Mouse (Mus musculus) adipocyte (in vitro differentiated cells): ENCODE measurements at regions not wholly inside any gene's neighbourhood (a gene's known extent, or its start where the extent isn't known, plus 50 kb on each side); places are given as distances from the start of the nearest gene placed in this dataset.

Source experiments
- DNase-seq: peaks from one replicate; pipeline ENCODE4 v3.0.0-alpha.2; 2016; ENCODE audit warnings: low spot score

- no peak for DNase-seq
Measured at GRCm38 (mm10) chr14:36819826-36820225, 148.8 kb downstream of the Ccser2 start.

- DNase-seq: no peak
Measured at GRCm38 (mm10) chr14:36802418-36802817, 166.2 kb downstream of the Ccser2 start.

DNA sequence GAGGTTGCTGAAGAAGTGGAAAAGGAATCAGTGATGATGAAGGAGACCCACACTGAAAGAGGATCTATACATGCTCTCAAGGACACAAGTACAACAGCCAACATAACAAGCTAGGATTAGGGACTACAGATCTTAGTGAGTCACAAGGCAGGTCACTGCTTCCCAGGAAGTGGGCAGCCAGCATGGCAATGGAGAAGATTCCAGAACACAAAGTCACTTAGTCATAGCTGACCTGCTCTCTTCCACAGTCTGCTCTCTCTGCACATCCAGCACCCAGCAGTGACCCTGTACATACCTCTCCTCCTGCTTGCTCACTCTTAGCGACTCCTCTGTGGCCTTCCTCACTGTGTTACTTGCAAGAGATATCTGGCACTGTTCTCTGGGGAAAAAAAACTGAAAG is 168.8 kb downstream of the Ccser2 start:
- no peak for DNase-seq

- DNase-seq: no peak
Measured at GRCm38 (mm10) chr14:36781882-36782281, 186.7 kb downstream of the Ccser2 start.

- DNase-seq: peak; percentile 68
Measured at GRCm38 (mm10) chr14:36778956-36779355, 189.6 kb downstream of the Ccser2 start.

- DNase-seq: peak; percentile 4
Measured at GRCm38 (mm10) chr14:36774349-36774748, 194.2 kb downstream of the Ccser2 start.

DNA sequence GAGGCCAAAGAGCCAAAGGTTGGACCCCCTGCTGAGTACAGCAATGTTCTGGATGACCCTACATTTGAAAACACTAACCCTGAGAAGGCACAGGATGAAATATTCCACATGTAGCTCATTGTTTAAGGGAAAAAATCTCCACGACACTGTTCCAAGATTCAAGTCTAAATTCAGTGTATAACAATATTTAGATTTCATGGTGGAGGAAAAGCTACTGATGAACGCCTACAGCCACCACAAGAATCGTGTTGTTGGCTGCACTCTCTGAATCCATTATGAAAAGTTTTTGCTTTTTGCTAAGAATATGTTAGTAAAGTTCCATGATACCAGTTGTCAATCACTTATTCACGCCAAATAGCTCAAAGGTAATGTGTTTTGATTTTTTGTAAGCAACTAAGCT is 204.2 kb downstream of the Ccser2 start:
- DNase-seq: no peak

DNA sequence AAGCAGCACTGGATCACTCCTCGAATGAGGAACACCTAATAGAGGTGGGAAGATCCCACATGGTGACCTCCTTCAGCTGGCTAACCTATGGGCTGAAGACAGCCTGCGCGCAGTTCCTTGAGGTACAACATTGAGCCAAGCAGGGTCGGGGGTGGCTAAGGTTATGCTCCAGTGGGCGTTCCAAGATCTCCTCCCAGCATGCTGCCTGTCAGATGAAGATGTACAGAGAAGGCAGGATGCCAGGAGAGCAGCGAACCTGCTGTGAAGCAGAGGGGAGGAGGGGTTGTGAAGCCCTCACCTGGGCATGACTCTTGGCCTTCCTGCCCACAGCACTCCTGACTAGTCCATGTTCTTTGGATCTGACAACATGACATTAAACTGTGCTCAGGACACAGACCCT is 212.5 kb downstream of the Ccser2 start:
- no peak for DNase-seq

- DNase-seq: no peak
Measured at GRCm38 (mm10) chr14:36748130-36748883, 220.3 kb downstream of the Ccser2 start.

DNA sequence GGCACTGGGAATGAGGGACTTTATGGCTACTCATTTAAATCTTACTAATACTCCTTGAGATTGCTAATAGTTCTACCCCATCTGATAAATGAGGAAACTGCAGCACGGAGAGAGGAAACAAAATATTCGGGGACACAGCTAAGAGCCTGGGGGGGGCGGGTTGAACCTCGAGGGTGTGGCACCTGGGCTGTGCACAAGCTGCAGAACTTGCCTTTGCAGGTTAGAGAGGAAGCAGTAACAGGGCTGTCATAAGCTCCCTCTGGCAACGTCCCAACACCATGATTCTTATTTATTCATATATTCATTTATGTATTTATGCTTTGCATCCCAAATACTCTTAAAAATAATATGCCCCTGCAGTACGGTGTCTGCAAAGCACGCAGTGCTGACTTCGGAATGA is 237.5 kb downstream of the Ccser2 start:
- DNase-seq: no peak

- DNase-seq: no peak
Measured at GRCm38 (mm10) chr14:36726092-36726491, 242.5 kb downstream of the Ccser2 start.

DNA sequence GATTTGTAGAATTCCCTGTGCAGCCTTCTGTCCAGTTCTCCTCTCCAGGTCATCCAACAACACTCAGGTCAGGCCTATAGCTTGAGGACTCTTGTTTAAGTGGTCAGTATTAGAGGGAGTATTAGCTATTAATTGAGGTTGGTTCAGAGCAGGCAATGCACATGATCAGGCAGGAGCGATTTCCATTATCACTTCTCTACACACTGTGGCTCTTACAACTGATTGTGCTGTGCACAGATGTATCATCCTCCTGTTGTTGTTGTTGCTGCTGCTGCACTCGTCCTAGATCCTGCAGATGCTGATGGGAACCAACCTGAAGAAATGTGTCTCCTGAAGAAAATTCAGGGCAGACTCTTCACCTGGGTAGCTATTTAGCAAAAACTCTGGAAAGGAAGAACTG is 252.9 kb downstream of the Ccser2 start:
- no peak for DNase-seq

DNA sequence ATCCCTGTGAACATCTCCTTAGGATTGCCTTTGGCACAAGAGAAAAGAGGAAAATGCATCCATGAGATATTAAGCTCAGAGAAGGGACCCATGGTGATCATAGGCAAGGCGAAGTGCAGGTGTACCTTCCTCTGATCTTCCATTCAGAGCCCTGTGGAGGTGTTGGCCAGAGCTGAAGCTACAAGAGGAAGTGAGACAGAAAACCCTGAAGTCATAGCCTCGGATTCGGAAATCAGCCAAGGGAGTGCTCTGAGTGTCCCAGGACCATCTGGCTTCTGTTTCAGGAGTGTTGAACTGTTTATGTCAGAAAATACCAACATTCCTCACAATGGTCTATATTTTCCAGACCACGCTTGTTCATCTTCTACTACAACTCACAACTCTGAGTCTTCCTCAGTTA is 271.6 kb downstream of the Ccser2 start:
- DNase-seq: no peak

DNA sequence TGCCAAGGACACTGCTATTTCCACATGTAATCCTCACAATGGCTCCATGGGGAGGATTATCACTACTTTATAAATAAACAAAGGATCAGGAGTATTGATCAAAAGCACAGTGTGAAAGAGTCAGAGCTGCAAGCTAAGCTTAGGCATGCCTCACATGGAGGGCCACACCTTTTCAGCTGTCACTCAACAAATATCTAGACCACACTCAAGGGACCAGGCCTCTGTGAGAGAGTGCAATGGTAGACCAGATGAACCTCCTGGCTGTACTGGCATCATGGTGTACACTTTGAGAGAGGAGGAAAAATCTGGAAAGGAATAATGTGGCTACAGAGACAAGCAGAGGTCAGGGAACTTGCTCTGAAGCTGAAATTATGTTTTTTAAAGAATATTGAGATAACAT is 276.6 kb downstream of the Ccser2 start:
- no peak for DNase-seq

GRCm38 (mm10) chr14:36691018-36691417 is 277.6 kb downstream of the Ccser2 start:
- DNase-seq: no peak

GRCm38 (mm10) chr14:36658678-36659263 is 309.8 kb downstream of the Ccser2 start:
- no peak for DNase-seq

GRCm38 (mm10) chr14:36658193-36658592 is 310.4 kb downstream of the Ccser2 start:
- no peak for DNase-seq

DNA sequence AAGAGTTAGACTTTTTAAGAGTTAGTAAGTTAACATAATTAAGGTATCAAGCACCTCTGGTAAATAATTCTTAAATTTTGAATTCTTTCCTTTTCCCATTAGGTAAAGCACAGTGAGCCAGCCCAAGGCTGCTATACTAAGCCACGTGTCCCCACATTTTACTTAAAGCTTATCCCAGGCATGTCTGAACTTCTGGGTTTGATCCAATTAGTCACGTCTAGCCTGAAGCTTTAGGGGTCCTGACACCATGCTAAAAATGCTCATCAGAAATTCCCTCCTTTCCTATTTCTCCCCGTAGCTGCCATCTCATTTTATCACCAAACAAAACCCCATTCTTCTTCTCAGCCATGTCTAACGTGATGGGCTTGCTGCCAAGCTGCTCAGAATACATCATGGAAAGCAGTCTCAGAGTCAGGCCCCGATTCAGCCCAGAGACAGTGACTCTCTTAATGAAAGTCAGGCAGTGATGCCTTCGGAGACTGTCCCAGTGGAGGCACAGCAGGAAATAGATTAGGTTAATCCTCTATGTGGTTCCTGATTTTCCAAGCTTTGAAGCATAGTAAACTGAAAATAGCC is 315.5 kb downstream of the Ccser2 start:
- no peak for DNase-seq

- no peak for DNase-seq
Measured at GRCm38 (mm10) chr14:36651053-36651735, 317.4 kb downstream of the Ccser2 start.

GRCm38 (mm10) chr14:36646649-36647048 is 321.9 kb downstream of the Ccser2 start:
- DNase-seq: no peak

- DNase-seq: no peak
Measured at GRCm38 (mm10) chr14:36646237-36646636, 322.3 kb downstream of the Ccser2 start.

DNA sequence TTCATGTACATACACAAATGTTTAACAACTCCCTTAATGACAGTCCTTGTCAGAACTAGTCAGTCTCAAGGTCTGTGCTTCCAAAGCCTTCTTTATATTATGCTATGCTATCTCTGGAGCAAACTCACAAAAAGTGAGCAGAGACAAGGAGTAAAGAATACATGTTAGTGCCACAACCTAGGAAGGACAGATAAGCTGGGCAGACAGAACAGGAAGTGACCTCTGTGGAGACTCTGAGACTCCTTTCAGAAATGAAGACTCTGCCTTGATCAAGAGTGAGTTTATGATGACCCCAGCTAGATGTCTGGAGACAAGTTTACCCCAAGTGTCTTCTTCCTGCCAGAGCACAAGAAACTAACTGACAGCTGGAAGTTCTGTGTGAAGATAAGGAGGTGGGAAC is 343.8 kb downstream of the Ccser2 start:
- DNase-seq: no peak

- no peak for DNase-seq
Measured at GRCm38 (mm10) chr14:36624134-36624533, 344.4 kb downstream of the Ccser2 start.
